Mouse (Mus musculus): ENCODE measurements around the gene Fam131a. TPM values are rescaled to one million over a fixed set of nuclear protein-coding genes. Genes with fewer than 3 reads are reported as not detected.

Fam131a gene
- polyA plus RNA-seq, 1 experiment from 2014 or later, result 7.1 TPM

DNA sequence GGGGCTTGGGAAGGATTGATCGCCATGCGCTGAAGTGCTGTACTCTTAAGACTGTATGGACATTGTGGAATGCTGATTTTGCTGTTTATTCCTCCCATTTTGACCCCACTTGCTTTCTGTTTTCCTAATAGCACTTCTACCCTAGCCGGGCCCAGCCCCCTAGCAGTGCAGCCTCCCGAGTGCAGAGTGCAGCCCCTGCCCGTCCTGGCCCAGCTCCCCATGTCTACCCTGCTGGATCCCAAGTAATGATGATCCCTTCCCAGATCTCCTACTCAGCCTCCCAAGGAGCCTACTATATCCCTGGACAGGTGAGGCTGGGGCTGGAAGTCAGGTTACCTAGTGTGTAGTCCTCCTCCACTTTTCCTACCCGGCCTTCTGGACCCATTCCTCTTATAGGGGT is 17.8 kb upstream of the Fam131a start:
- H3K4me1 ChIP-seq, result peaks cover 31% of the 10 kb centered on the region
- WGBS, result 95% methylated on average over 6 of the region's 6 CpGs
- H3K27me3 ChIP-seq (ENCODE audit: poor library complexity, severe bottlenecking), result no peaks in the 10 kb centered on the region
- DNase-seq (ENCODE audit: extremely low spot score, low spot score), result no peak
- H3K27ac ChIP-seq, result no peak overlapping the region
- H3K4me3 ChIP-seq, result peak overlapping the region; percentile 97
- H3K36me3 ChIP-seq (replicated peaks), result peaks cover 65% of the 10 kb centered on the region
- no peaks in the 10 kb centered on the region for H3K9me3 ChIP-seq

- Histone ChIP-seq H3K4me3 (no peak overlapping the region), H3K27me3 (ENCODE audit: poor library complexity, severe bottlenecking) (no peaks in the 10 kb centered on the region), H3K36me3 (replicated peaks) (peaks cover 80% of the 10 kb centered on the region), H3K9me3 (no peaks in the 10 kb centered on the region), H3K4me1 (peaks cover 29% of the 10 kb centered on the region), H3K27ac (no peak overlapping the region)
- DNase-seq (ENCODE audit: extremely low spot score, low spot score), result no peak
- 93% methylated on average over 4 of the region's 4 CpGs for WGBS
Measured at GRCm38 (mm10) chr16:20676702-20677101, 16.3 kb upstream of the Fam131a start.

- Histone ChIP-seq H3K4me3 (no peak overlapping the region), H3K4me1 (peaks cover 25% of the 10 kb centered on the region), H3K36me3 (replicated peaks) (peaks cover 87% of the 10 kb centered on the region), H3K27me3 (ENCODE audit: poor library complexity, severe bottlenecking) (no peaks in the 10 kb centered on the region), H3K27ac (no peak overlapping the region), H3K9me3 (no peaks in the 10 kb centered on the region)
- WGBS, result 87% methylated on average over 5 of the region's 5 CpGs
- no peak for DNase-seq (ENCODE audit: extremely low spot score, low spot score)
Measured at GRCm38 (mm10) chr16:20677380-20677779, 15.7 kb upstream of the Fam131a start.

DNA sequence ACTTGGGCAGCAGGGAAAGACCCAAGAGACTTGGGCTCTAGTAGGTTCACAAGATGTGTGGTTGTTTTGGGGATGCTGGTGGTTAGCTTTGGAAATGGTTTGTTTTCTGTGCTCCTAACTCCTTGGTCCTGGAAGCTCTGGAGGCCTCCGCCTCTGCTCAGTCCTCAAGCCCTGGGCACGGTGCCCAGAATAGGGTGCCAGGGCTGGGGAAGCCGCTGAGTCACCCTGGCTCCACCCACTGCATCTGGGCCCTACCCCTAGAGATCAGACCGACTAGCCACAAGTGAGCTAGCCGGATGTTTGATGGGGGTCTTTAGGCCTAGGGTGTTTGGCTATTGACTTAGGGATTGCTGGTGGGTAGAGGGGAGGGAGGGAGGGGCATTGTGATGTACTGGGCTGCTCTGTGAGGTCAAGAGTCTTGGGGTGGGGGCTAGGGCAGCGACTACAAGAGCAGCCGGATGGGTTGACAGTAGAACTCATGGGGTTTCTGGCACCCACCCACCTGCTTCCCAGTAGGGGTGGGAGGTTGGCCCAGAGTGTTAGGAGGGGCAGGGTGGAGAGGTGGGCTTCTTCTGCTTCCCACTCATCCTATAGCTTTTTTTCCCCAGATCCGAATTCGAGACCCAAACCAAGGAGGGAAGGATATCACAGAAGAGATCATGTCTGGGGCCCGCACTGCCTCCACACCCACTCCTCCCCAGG is 14.9 kb upstream of the Fam131a start:
- no peak for DNase-seq (ENCODE audit: extremely low spot score, low spot score)
- Histone ChIP-seq H3K27me3 (ENCODE audit: poor library complexity, severe bottlenecking) (no peaks in the 10 kb centered on the region), H3K4me1 (peaks cover 25% of the 10 kb centered on the region), H3K36me3 (replicated peaks) (peaks cover 94% of the 10 kb centered on the region), H3K9me3 (no peaks in the 10 kb centered on the region), H3K27ac (no peak overlapping the region), H3K4me3 (no peak overlapping the region)
- 89% methylated on average over 10 of the region's 10 CpGs for WGBS

DNA sequence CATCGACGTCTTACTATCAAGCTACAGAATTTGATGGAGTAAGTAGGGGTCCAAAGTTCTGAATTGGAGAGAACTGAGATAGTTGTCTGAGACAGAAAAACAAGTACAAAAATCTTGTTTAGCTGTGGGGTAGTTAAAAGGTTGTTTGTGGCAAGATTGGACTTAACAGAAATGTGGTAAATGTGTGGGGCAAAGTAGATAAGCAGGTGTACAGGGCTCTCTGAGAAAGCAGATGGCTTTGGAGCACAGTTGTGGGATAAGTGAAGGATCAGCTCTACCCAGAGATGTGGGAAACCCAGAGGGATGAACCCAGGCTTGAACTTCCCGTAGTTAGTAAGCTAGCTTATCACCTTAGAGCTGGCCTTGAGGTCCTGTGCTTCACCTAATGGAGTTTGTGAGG is 2.3 kb upstream of the Fam131a start:
- H3K36me3 ChIP-seq (replicated peaks), result peaks cover 67% of the 10 kb centered on the region
- no peaks in the 10 kb centered on the region for H3K9me3 ChIP-seq
- H3K4me1 ChIP-seq, result peaks cover 36% of the 10 kb centered on the region
- H3K27me3 ChIP-seq (ENCODE audit: poor library complexity, severe bottlenecking), result peaks cover 18% of the 10 kb centered on the region
- H3K4me3 ChIP-seq, result no peak overlapping the region
- WGBS, result 90% methylated on average over 3 of the region's 3 CpGs
- DNase-seq (ENCODE audit: extremely low spot score, low spot score), result no peak
- no peak overlapping the region for H3K27ac ChIP-seq

GRCm38 (mm10) chr16:20691617-20692016 is 1.4 kb upstream of the Fam131a start:
- Histone ChIP-seq H3K27me3 (ENCODE audit: poor library complexity, severe bottlenecking) (peaks cover 19% of the 10 kb centered on the region), H3K4me1 (peaks cover 44% of the 10 kb centered on the region), H3K9me3 (no peaks in the 10 kb centered on the region), H3K36me3 (replicated peaks) (peaks cover 59% of the 10 kb centered on the region), H3K27ac (no peak overlapping the region), H3K4me3 (no peak overlapping the region)
- DNase-seq (ENCODE audit: extremely low spot score, low spot score), result no peak
- 87% methylated on average over 1 of the region's 1 CpGs for WGBS

GRCm38 (mm10) chr16:20692241-20692965 is 638 bp upstream of the Fam131a start:
- peak overlapping the region; percentile 61; the same call in 1 of the 2 replicates for H3K4me3 ChIP-seq
- H3K27ac ChIP-seq, result no peak overlapping the region
- H3K36me3 ChIP-seq (replicated peaks), result peaks cover 51% of the 10 kb centered on the region
- no peak for DNase-seq (ENCODE audit: extremely low spot score, low spot score)
- H3K4me1 ChIP-seq, result peaks cover 49% of the 10 kb centered on the region
- H3K27me3 ChIP-seq (ENCODE audit: poor library complexity, severe bottlenecking), result peaks cover 19% of the 10 kb centered on the region
- 46% methylated on average over 16 of the region's 16 CpGs for WGBS
- H3K9me3 ChIP-seq, result no peaks in the 10 kb centered on the region

DNA sequence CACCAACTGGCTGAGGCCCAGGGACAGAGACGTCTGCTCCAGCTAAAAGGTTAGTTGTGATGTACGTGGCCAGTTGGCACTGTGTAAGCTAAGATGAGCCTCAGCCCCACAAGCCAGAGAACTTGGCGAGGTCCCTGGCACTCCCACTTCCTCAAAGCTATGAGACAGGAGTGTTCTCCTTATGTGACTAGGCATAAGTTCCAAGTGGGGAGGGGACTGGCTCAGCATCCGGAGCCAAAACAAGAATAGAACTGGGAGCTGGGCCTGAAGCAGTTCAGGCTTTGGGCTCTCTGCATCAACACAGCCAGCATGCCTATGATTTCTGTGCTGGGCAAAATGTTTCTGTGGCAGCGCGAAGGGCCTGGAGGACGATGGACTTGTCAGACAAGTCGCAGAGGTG is 1.7 kb downstream of the Fam131a start:
- no peak for DNase-seq (ENCODE audit: extremely low spot score, low spot score)
- WGBS, result 77% methylated on average over 8 of the region's 8 CpGs
- Histone ChIP-seq H3K36me3 (replicated peaks) (peaks cover 34% of the 10 kb centered on the region), H3K4me3 (no peak overlapping the region), H3K27me3 (ENCODE audit: poor library complexity, severe bottlenecking) (peaks cover 19% of the 10 kb centered on the region), H3K27ac (no peak overlapping the region), H3K4me1 (peaks cover 51% of the 10 kb centered on the region), H3K9me3 (no peaks in the 10 kb centered on the region)

- no peaks in the 10 kb centered on the region for H3K9me3 ChIP-seq
- peaks cover 59% of the 10 kb centered on the region for H3K4me1 ChIP-seq
- peaks cover 28% of the 10 kb centered on the region for H3K36me3 ChIP-seq (replicated peaks)
- peak overlapping the region; percentile 84 for H3K27ac ChIP-seq
- peak overlapping the region; percentile 53 for H3K4me3 ChIP-seq
- 4% methylated on average over 46 of the region's 46 CpGs for WGBS
- peaks cover 19% of the 10 kb centered on the region for H3K27me3 ChIP-seq (ENCODE audit: poor library complexity, severe bottlenecking)
- peak; percentile 89 for DNase-seq (ENCODE audit: extremely low spot score, low spot score)
Measured at GRCm38 (mm10) chr16:20695622-20696323, 2.7 kb downstream of the Fam131a start.

- H3K4me1 ChIP-seq, result peaks cover 62% of the 10 kb centered on the region
- 83% methylated on average over 5 of the region's 5 CpGs for WGBS
Measured at GRCm38 (mm10) chr16:20699266-20699665, 6.2 kb downstream of the Fam131a start.

DNA sequence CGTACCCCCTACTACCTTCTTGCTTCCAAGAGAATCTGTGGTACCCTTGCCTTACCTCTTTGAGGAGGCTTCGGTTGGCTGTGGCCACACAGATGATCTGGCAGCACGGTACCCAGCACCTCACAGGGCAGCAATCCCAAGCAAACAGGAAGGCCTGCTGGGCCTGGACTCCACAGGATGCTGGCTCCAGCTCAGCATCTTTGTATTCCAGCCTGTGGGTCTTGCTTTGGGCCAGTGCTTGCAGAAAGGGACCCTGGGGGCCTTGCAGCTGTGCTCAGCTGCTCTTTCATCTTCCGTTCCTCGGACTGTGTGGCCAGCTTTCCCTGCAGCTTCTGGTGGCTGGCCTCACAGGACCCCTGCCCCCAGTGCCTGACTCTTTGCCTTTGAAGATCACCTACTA is 7.0 kb downstream of the Fam131a start:
- Histone ChIP-seq H3K9me3 (no peaks in the 10 kb centered on the region), H3K4me1 (peaks cover 56% of the 10 kb centered on the region), H3K36me3 (replicated peaks) (peaks cover 34% of the 10 kb centered on the region), H3K4me3 (no peak overlapping the region), H3K27me3 (ENCODE audit: poor library complexity, severe bottlenecking) (peaks cover 12% of the 10 kb centered on the region), H3K27ac (peak overlapping the region; percentile 68; the same call in 1 of the 2 replicates)
- 32% methylated on average over 5 of the region's 5 CpGs for WGBS
- DNase-seq (ENCODE audit: extremely low spot score, low spot score), result no peak

More at GRCm38 (mm10) chr16:20699266-20699665, 6.2 kb downstream of the Fam131a start:
- no peak for DNase-seq (ENCODE audit: extremely low spot score, low spot score)
- Histone ChIP-seq H3K9me3 (no peaks in the 10 kb centered on the region), H3K27me3 (ENCODE audit: poor library complexity, severe bottlenecking) (peaks cover 20% of the 10 kb centered on the region), H3K36me3 (replicated peaks) (peaks cover 28% of the 10 kb centered on the region), H3K27ac (no peak overlapping the region), H3K4me3 (no peak overlapping the region)

DNA sequence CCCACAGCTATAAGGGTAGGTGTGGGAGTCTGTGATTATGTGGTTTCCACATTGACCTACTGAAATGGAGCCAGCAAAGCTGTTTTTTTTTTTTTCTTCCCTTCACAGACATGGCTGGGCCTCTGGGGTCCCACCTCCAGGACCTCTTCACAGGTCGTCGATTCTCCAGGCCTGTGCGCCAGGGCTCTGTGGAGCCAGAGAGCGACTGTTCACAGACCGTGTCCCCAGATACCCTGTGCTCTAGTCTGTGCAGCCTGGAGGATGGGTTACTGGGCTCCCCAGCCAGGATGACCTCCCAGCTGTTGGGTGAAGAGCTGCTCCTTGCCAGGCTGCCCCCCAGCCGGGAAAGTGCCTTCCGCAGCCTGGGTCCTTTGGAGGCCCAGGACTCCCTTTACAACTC is 8.3 kb downstream of the Fam131a start:
- peak overlapping the region; percentile 83 for H3K27ac ChIP-seq
- H3K4me1 ChIP-seq, result peaks cover 55% of the 10 kb centered on the region
- no peaks in the 10 kb centered on the region for H3K9me3 ChIP-seq
- WGBS, result 52% methylated on average over 7 of the region's 7 CpGs
- DNase-seq (ENCODE audit: extremely low spot score, low spot score), result no peak
- H3K27me3 ChIP-seq (ENCODE audit: poor library complexity, severe bottlenecking), result 0 out of 2 replicates have a peak, but pooled peaks cover 4% of the 10 kb centered on the region
- peak overlapping the region; percentile 27 for H3K4me3 ChIP-seq
- peaks cover 47% of the 10 kb centered on the region for H3K36me3 ChIP-seq (replicated peaks)

Measured in forebrain, embryonic 10.5 days (tissue).